Mouse (Mus musculus) kidney, adult 2 months (tissue): ENCODE data around the gene Aurkb. TPM values are rescaled to one million over a fixed set of nuclear protein-coding genes. Genes with fewer than 3 reads are reported as not detected.

Experiments
- DNase-seq: peaks from one replicate; pipeline ENCODE4 v3.0.0; 2021
- H3K27ac ChIP-seq: fragments of 200-500 bp; 2 replicates; pipeline ENCODE4 v1.5.1; 2012; ENCODE audit warnings: low read depth, low read length, control low read depth, inconsistent platforms; ENCODE audit not compliant: insufficient read depth
- H3K27me3 ChIP-seq: fragments of 200-500 bp; replicated peaks from 2 replicates; pipeline ENCODE4 v1.6.1; 2012; ENCODE audit warnings: mild to moderate bottlenecking, moderate library complexity, low read length, inconsistent platforms; ENCODE audit not compliant: control insufficient read depth, insufficient read depth
- H3K36me3 ChIP-seq: fragments of 200-500 bp; 2 replicates; pipeline ENCODE4 v1.6.1; 2012; ENCODE audit warnings: mild to moderate bottlenecking, moderate library complexity, low read length, inconsistent platforms; ENCODE audit not compliant: control insufficient read depth, insufficient read depth
- H3K4me1 ChIP-seq: fragments of 200-500 bp; 2 replicates; pipeline ENCODE4 v1.6.1; 2011; ENCODE audit warnings: low read length; ENCODE audit not compliant: control insufficient read depth, insufficient read depth
- H3K4me3 ChIP-seq: fragments of 200-500 bp; 2 replicates; pipeline ENCODE4 v1.5.1; 2011; ENCODE audit warnings: mild to moderate bottlenecking, low read depth, low read length, control low read depth; ENCODE audit not compliant: insufficient read depth
- CTCF ChIP-seq: fragments of 200-500 bp; conservative IDR thresholded peaks from 2 replicates; pipeline ENCODE4 v1.5.1; 2011; ENCODE audit warnings: low read depth, mild to moderate bottlenecking, control low read depth, low read length, moderate library complexity, mixed read lengths; ENCODE audit not compliant: insufficient read depth, insufficient read length
- POLR2A ChIP-seq: fragments of 200-500 bp; IDR thresholded peaks from one replicate; pipeline ENCODE4 v1.6.1; 2011; ENCODE audit warnings: low read depth, low read length, control low read depth
- WGBS: fragments of 180-500 bp; shearing (Covaris S2); methylation state at CpG from one replicate; pipeline ENCODE4 v1.1.7; 2018; 5-methylcytosine and 5-hydroxymethylcytosine counted together
- polyA plus RNA-seq: library from polyadenylated mRNA; depleted of rRNA; stranded (reverse); fragments of >200 nt; gene quantifications from 2 replicates; pipeline ENCODE4 v1.2.3, GENCODE M21; 2012; rRNA removed

Gene Aurkb
- polyA plus RNA-seq, 1 experiment, result 1.7 TPM

GRCm38 (mm10) chr11:69099915-69100345 lies 54.5 kb downstream of the Aurkb start:
- H3K4me1 ChIP-seq, result peaks cover 18% of the 10 kb centered on the region

GRCm38 (mm10) chr11:69100639-69101360 lies 55.4 kb downstream of the Aurkb start:
- H3K4me3 ChIP-seq, result no peak overlapping the region
- H3K27ac ChIP-seq, result no peak overlapping the region
- peaks cover 24% of the 10 kb centered on the region for H3K36me3 ChIP-seq
- 87% methylated on average over 20 of the region's 20 CpGs for WGBS
- TF ChIP-seq CTCF (no peak), POLR2A (no peak)
- peaks cover 18% of the 10 kb centered on the region for H3K4me1 ChIP-seq
- DNase-seq, result no peak
- H3K27me3 ChIP-seq, result no peaks in the 10 kb centered on the region

More at GRCm38 (mm10) chr11:69099915-69100345, 54.5 kb downstream of the Aurkb start:
- DNase-seq, result peak; percentile 96
- peak overlapping the region; percentile 84 for H3K4me3 ChIP-seq
- peak overlapping the region; percentile 99 for H3K27ac ChIP-seq
- H3K36me3 ChIP-seq, result peaks cover 19% of the 10 kb centered on the region
- WGBS, result under 1% methylated on average over 23 of the region's 23 CpGs
- no peaks in the 10 kb centered on the region for H3K27me3 ChIP-seq
- TF ChIP-seq CTCF (no peak), POLR2A (no peak)

Other genes starting within 250 kb of the Aurkb start
- 88.9 and 104 TPM in 2 replicates for gene Ndel1, start 173.8 kb upstream of the Aurkb start, polyA plus RNA-seq
- 0.07 and 0.13 TPM in 2 replicates for gene Rnf222, start 157.1 kb upstream of the Aurkb start, polyA plus RNA-seq
- 1,040 and 1,128 TPM in 2 replicates for gene Rpl26, start 144.1 kb upstream of the Aurkb start, polyA plus RNA-seq
- gene Odf4, start 118.6 kb upstream of the Aurkb start, polyA plus RNA-seq, result 0.33 and 0.46 TPM in 2 replicates
- 38.2 and 44.7 TPM in 2 replicates for gene Arhgef15, start 88.2 kb upstream of the Aurkb start, polyA plus RNA-seq
- 38.9 and 46.2 TPM in 2 replicates for gene Slc25a35, start 77.5 kb upstream of the Aurkb start, polyA plus RNA-seq
- 43.0 and 43.9 TPM in 2 replicates for gene Rangrf, start 70.5 kb upstream of the Aurkb start, polyA plus RNA-seq
- gene Pfas, start 37.2 kb upstream of the Aurkb start, polyA plus RNA-seq, result 17.2 and 18.4 TPM in 2 replicates
- gene Ctc1, start 29.7 kb upstream of the Aurkb start, polyA plus RNA-seq, result 30.1 and 31.4 TPM in 2 replicates
- gene Borcs6, start 14.1 kb downstream of the Aurkb start, polyA plus RNA-seq, result 14.8 and 15.6 TPM in 2 replicates
- gene Tmem107, start 25.2 kb downstream of the Aurkb start, polyA plus RNA-seq, result 41.7 and 48.0 TPM in 2 replicates
- 102 and 106 TPM in 2 replicates for gene Vamp2, start 42.8 kb downstream of the Aurkb start, polyA plus RNA-seq
- 13.5 and 14.7 TPM in 2 replicates for gene Per1, start 49.6 kb downstream of the Aurkb start, polyA plus RNA-seq
- gene Hes7, start 74.8 kb downstream of the Aurkb start, polyA plus RNA-seq, result 0.18 and 0.19 TPM in 2 replicates
- 0.74 and 0.79 TPM in 2 replicates for gene 9130213A22Rik, start 76.9 kb downstream of the Aurkb start, polyA plus RNA-seq
- gene Aloxe3, start 80.2 kb downstream of the Aurkb start, polyA plus RNA-seq, result 0.39 and 0.48 TPM in 2 replicates
- gene Alox12b, start 111.3 kb downstream of the Aurkb start, polyA plus RNA-seq, result 0.27 TPM in 2 replicates
- 0.05 and 0.08 TPM in 2 replicates for gene Alox8, start 152.2 kb downstream of the Aurkb start, polyA plus RNA-seq
- gene Gucy2e, start 191.4 kb downstream of the Aurkb start, polyA plus RNA-seq, result 0.02 TPM in 1 of 2 replicates, not detected in the other